Mouse (Mus musculus) kidney, postnatal 4 days (tissue): ENCODE results near the gene Hic1.
A peak's percentile ranks its signal among the peaks of the same experiment; 100 is the strongest.
"Not testable (repeated sequence)": the region's sequence is repeated elsewhere in the genome, so short reads cannot be mapped to it uniquely, and the experiment has no call there.

ENCODE experiments used
- DNase-seq, 2 experiments: peaks; one replicate each; pipeline ENCODE4 v3.0.0; 2021; ENCODE audit warnings: mixed read lengths in 2 of 2

Hic1 gene

GRCm38 (mm10) chr11:75192336-75193214 is 23.3 kb upstream of the Hic1 start:
- peak; percentile 86 to 92 for DNase-seq

DNA sequence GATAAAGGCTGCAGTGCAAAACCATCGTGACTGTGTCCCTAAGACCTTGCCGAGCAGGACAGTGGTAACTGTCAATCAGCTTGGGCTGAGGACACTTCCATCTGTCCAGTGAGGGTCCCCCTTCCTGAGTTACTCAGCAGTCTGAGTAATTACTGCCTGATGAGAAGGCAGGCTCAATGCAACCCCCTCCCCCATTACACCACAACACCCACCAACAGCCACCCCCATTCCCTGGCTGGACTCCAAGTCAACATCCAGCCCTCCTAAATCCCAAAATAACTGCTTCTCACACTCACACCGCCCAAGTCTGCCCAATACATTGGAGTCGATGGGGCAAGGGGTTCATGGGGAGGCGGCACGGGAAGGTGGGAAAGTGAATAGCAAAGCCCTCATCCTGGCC is 22.5 kb upstream of the Hic1 start:
- no peak for DNase-seq

DNA sequence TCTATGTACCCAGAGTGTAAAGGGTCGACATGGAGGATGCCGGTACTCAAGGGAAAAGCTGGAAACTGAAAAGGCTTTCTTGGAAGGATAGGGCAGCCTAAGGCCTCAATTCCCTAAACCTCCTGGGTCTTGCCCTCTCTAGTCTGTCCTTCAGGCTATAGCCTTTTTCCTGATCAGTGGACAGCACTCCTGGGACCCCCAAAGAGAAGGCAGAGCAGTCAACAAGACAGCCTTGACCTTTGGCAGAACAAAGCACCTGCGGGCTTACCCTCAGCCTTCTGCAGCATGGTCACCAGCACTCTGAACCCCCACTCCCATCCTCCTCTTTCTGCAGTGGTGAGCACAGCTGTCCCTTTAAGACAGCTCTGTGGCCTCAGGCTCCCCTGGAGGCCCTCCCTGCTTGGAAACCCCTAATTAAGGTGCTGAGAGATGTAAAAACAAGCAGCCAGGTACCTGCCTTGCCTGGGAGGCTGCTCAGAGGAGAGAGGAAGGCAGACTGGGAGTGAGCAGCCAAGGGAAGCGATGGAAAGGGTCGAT is 21.7 kb upstream of the Hic1 start, which contains the start of gene Dph1:
Dph1 (minus strand) TSS at position 337 of the 537 bp plus-strand sequence.
- DNase-seq, result no peak

GRCm38 (mm10) chr11:75190371-75190724 is 21.0 kb upstream of the Hic1 start:
- peak; percentile 85 to 91 for DNase-seq

GRCm38 (mm10) chr11:75189713-75190370 is 20.5 kb upstream of the Hic1 start:
- no peak for DNase-seq

- no peak for DNase-seq
Observed at GRCm38 (mm10) chr11:75184986-75185385, 15.7 kb upstream of the Hic1 start.

DNA sequence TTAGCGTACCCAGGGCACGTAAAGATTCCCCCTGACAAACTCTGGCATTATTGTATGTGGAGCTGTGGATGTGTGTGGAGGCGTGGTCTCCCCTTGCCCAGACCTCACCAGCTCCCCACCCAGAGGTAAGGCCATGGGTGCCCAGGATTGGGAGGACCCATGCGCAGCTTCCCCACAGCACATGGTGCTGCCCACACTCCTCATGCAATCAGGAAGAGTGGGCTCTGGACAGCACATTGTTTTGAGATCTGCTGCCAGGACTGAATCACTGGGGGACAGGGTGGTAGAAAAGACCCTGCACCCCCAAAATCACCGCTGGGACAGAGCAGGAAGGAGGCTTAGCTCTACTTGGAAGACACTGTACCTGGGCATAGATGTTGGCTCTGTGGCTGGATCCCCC is 15.3 kb upstream of the Hic1 start:
- DNase-seq, result no peak

DNA sequence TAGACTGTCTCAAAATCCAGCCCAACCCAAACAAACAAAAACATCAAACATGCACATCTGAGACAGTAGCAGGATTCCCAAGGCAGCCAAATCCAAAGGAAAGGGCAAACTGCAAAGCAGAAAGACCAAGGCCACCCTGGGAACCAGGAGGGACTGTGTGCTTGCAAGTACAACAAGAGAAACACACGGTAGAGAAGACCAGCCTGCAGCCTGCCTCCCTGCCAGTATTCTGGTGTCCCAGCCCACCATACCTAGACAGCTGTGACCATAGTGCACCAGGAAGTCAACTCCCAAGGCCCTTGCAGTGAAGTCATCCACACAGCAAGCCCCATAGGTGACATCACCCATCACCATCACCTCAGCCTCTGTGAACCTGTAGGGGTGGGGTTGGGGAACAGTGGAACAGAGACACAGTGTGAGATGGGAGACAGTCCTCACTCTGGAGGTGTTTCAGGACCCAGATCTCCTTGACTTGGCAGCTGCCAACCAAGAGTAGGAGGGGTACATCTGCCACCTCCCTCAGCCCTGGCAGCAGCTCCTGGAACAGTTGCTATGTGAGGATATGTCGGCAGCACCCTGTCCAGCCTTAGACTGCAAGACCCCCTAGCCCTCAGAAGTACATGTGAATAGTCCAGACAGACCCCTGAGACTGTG is 14.7 kb upstream of the Hic1 start:
- no peak for DNase-seq

GRCm38 (mm10) chr11:75178672-75179208 is 9.4 kb upstream of the Hic1 start, which contains the start of gene Ovca2:
TSS of gene Ovca2 (minus strand) at chr11:75178835.
- DNase-seq, result peak; percentile 92 to 95

DNA sequence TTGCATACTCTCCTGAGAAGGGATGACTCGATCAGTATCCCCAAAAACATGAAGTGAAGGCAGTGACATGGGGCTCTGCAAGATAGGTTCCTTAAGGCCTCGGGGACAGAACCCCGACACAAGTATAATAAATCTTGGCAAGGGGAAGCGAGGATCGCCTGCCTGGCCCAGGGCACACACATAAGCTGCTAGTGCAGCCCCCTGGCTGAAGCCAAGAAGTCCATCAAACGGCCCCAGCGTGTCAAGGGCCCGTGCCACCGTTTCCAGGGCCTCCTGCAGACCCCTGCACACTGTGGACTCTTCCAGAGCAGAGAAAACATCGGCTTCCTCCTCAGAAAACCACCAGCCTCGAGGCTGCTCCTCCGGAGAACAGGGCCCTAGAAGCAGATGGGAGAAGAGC is 8.7 kb upstream of the Hic1 start:
- no peak for DNase-seq

GRCm38 (mm10) chr11:75174574-75174973 is 5.3 kb upstream of the Hic1 start:
- not testable (repeated sequence) for DNase-seq

- DNase-seq, result peak in 1 of 2 experiments; percentile 3
Observed at GRCm38 (mm10) chr11:75173799-75174165, 4.5 kb upstream of the Hic1 start.

DNA sequence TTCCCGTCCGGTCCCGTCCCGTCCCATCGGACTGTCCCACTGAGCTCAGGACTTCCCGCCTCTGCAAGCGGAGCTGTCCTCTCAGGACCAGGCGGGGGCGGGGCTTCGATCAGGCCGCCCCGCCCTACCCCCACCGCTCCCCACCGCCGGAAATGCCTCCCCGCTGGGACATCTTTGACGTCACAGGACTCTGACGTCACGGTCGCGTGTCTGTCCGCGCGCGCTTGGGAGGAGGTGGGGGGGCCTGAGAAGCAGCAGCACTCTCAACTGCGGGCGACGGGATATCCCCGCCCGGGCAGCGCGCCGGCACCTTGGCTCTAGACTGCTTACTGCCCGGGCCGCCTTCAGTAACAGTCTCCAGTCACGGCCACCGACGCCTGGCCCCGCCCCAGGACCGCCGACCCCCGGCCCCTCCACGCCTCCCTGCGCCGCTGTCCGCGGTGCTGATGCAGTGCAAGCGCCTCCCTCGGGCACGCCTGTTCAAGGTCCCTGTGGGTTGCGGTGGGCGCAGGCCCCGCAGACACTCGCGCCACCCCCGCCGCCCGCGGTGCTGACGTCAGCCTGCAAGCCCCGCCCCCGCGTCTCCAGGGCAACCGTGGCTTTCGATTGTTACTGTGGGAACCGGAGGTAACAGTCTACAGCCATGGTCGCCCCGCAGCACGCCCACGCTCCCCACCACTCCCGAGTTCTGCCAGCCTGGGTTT is 3.9 kb upstream of the Hic1 start:
- DNase-seq, result peak; percentile 93 to 95

DNA sequence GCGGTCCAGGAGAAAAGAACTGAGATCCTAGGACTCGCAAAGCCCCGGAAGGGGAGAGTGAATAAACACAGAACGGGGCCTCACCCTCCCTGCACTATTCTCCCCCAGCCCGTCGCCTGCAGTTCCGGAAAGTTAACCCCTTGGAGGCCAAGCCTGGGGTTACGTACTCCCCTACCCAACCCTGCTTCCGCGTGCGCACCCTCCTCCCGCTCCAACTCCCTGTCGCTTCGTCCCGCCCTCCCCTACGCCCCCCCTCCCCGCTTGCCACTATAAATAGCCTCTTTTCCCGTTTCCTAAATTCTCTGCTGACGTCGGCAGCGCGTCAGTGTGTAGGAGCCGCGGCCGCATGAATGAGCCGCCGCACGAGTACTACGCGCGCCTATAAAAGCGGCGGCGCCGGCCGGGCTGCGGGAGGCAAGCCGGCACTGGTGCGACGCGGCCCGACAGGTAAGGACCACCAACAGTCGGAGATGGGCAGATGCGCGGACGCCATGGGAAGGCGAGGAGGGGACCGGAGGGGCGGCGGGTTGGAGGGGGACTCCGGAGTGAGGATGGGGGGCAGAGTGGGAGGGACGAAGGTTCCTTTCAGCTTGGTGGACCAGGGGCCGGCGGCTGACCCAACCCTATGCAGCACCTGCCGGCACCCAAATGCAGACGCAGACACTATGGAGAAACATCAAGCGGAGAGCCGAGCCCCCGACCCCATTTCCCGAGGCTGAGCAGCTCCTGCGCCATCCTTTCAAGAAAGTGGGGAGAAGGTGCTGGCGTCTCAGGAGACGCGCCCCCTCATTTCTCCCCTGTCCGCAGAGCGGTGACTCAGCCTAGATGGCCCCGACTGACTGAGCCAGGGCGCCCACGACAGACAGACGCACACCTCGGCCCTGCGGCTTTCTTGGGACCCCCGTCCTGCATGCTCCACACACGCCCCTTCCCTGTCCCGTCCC is 3.1 kb upstream of the Hic1 start:
- DNase-seq, result peak; percentile 49 to 62

- peak; percentile 14 to 27 for DNase-seq
Observed at GRCm38 (mm10) chr11:75171186-75171865, 2.0 kb upstream of the Hic1 start.

GRCm38 (mm10) chr11:75170136-75170751 is 925 bp upstream of the Hic1 start:
- peak; percentile 97 for DNase-seq

GRCm38 (mm10) chr11:75168590-75169361 is 543 bp downstream of the Hic1 start:
- peak; percentile 91 to 94 for DNase-seq

DNA sequence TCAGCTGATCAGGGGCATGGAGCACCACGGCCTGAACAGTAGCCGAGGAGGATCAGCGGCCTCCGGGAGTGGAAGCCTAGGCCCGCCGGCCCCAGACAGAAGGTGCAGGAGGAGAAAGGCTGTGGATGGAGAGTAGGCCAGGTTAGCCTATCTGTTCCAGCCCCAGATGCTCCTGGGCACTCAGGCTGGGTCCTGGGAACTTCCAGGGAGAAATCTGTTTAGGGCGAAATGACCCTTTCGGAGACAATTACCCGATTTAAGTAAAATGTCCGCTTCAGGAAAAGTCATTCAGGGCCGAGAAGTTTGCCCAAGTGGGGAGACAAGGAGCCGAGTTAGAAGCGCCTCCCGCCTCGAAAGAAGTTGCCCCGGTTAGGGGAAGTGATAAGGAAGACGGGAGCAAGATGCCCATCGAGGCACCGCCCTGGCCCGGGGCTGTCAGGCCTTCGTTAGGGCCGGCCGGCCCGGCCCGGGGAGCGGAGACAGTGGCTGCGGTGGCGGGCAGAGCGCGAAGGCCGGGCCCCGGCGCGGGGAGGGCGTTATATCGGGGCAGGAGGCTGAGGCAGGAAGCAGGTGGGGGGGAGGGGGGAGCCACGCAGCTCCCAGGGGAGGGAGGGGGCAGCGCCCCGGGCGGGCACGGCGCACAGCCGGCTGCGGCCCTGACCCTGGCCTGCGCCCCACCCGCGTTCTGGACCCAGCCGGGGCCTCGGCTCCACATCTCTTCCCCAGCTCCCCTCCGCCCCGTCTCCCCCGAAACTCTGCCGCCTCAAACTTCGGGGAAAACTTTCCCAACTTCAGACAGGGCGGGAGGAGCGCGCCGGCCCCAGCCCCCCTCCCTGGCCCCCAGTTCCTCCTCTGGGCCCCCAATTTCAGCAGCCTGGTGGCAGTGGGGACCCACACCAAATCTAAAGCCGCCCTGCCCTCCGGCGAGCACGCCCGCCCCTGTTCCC is 1.4 kb downstream of the Hic1 start:
- peak; percentile 70 to 76 for DNase-seq
